Mouse (Mus musculus): ENCODE measurements at regions not wholly inside any gene's neighbourhood (a gene's known extent, or its start where the extent isn't known, plus 50 kb on each side); places are given as distances from the start of the nearest gene placed in this dataset.

DNA sequence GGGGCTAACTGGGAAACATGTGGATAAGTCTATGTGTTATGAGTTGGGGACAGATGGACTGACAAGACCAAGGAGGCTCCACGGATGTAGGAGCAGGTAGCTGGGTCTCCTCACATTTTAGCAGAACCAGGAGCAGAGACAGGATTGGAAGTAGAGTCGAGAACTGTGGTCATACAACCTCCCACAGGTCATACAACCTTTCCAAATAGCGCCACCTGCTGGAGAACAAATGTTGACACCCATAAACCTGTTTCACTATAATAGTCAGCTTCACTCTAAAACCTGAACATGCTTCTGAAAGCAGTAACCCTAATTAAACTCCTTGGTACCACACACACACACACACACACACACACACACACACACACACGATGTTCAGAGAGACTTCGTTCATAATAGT is 50.7 kb upstream of the Foxk1 start:
- intact Hi-C loops (cut with DNase I): no loop called here
- DNase-seq (ENCODE audit: low spot score in 2 of 2): no peak

Measured in left cerebral cortex, postnatal 36 days (tissue).